In the genomic region with DNA sequence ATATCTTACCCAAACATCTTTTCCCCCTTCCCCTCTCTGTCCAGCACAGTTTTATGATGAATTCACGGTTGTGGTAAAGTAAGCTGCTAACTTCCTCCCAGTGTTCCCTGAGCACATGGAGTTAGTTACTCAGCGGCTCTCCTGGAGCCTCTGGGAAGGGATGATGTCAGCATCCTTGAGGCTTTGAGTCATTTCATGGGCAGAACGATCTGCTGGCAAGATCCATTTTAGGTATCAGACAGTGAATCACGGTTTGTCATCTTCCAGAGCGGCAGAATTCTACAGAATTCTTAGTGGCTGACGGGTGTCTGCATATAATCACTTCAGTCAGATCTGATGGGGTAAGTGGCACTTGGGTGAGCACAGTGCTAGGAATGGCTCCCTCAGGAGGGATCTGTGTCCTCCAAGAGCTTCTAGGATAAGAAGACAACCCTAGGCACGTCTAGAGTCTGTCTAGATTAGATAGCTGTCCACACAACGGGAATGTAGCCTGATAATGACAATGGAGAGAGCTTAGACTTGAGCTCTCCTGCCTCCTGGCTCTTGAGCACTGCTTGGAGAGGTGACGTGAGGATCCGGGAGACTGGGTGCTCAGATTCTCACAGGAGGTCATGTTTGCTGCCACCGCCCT, we compare ENCODE assay signal across 10 mouse cellular contexts.
A peak's percentile ranks its signal among the peaks of the same experiment; 100 is the strongest.
DNase-seq lines count a peak whose midpoint lies in the region; ATAC-seq and TF ChIP-seq lines count a peak whose summit lies in the region.
"Had no signal": no experiment of that assay in that cellular context is flagged by ENCODE, and none has a peak within 500 bp of the region (broad histone marks: within the 10 kb centered on the region; RNA-seq: fewer than 3 reads in every experiment).

No protein-coding gene starts in this region.

- peak; percentile 61 for ATAC-seq in frontal cortex, adult (ENCODE audit: low TSS enrichment)
- ATAC-seq in liver, embryonic 11.5 days (replicated peaks; ENCODE audit: low FRiP score): peak; percentile 74
- no peak for ATAC-seq in liver, postnatal 0 days
- ATAC-seq in liver, embryonic 16.5 days (ENCODE audit: low read depth): peak; percentile 51
- ATAC-seq in hindbrain, embryonic 12.5 days (ENCODE audit: low FRiP score): no peak

- peak overlapping the region; percentile 6 for H3K4me2 ChIP-seq in liver, embryonic 11.5 days
- H3K4me2 ChIP-seq in liver, postnatal 0 days (ENCODE audit: low read depth, low read length): no peak overlapping the region
- H3K4me2 ChIP-seq in liver, embryonic 16.5 days (ENCODE audit: low read depth, low read length): no peak overlapping the region
- no peak overlapping the region for H3K4me2 ChIP-seq in hindbrain, embryonic 12.5 days (replicated peaks)

- H3K36me3 ChIP-seq in liver, embryonic 11.5 days (ENCODE audit: control insufficient read depth, insufficient read depth, low read length): no peaks in the 10 kb centered on the region
- H3K36me3 ChIP-seq in liver, postnatal 0 days (replicated peaks; ENCODE audit: insufficient read depth, low read length): peaks cover 8% of the 10 kb centered on the region
- H3K36me3 ChIP-seq in liver, embryonic 16.5 days (ENCODE audit: control insufficient read depth, insufficient read depth): no peaks in the 10 kb centered on the region; the same call in 1 of the 2 replicates
- no peaks in the 10 kb centered on the region for H3K36me3 ChIP-seq in hindbrain, embryonic 12.5 days

- no peaks in the 10 kb centered on the region for H3K9me3 ChIP-seq in liver, embryonic 11.5 days (ENCODE audit: control insufficient read depth, low read length)
- no peaks in the 10 kb centered on the region for H3K9me3 ChIP-seq in liver, postnatal 0 days (ENCODE audit: low read length)
- H3K9me3 ChIP-seq in liver, embryonic 16.5 days (replicated peaks; ENCODE audit: control insufficient read depth, low read length): no peaks in the 10 kb centered on the region
- H3K9me3 ChIP-seq in hindbrain, embryonic 12.5 days (replicated peaks): no peaks in the 10 kb centered on the region

- peaks cover 87% of the 10 kb centered on the region for H3K4me1 ChIP-seq in liver, embryonic 11.5 days (replicated peaks; ENCODE audit: control insufficient read depth, insufficient read depth, low read length)
- peaks cover 86% of the 10 kb centered on the region for H3K4me1 ChIP-seq in liver, postnatal 0 days (ENCODE audit: insufficient read depth)
- peaks cover 81% of the 10 kb centered on the region for H3K4me1 ChIP-seq in liver, embryonic 16.5 days (ENCODE audit: control insufficient read depth, low read depth, low read length)
- H3K4me1 ChIP-seq in hindbrain, embryonic 12.5 days: peaks cover 70% of the 10 kb centered on the region

- no peak for DNase-seq in frontal cortex, postnatal 25 days (ENCODE audit: low spot score in 2 of 2)
- DNase-seq in liver, embryonic 11.5 days (ENCODE audit: low spot score): no peak
- DNase-seq in liver, postnatal 0 days: no peak
- DNase-seq in adrenal gland, postnatal 36 days: peak; percentile 71
- DNase-seq in left cerebral cortex, adult 11 months (ENCODE audit: low spot score): no peak
- DNase-seq: cerebellum, adult 18-20 months; layer of hippocampus, adult 9-11 months had no signal

- no peak for TF ChIP-seq CTCF in liver, postnatal 0 days (IDR thresholded peaks at IDR 0.05; ENCODE audit: low read depth)

- H3K9ac ChIP-seq in liver, embryonic 11.5 days (ENCODE audit: low read depth, low read length): no peak overlapping the region
- H3K9ac ChIP-seq in liver, postnatal 0 days (replicated peaks): no peak overlapping the region
- no peak overlapping the region for H3K9ac ChIP-seq in liver, embryonic 16.5 days (ENCODE audit: low read depth, low read length)
- no peak overlapping the region for H3K9ac ChIP-seq in hindbrain, embryonic 12.5 days

- H3K4me3 ChIP-seq in liver, embryonic 11.5 days (ENCODE audit: low read depth, low read length): no peak overlapping the region
- no peak overlapping the region for H3K4me3 ChIP-seq in liver, postnatal 0 days (ENCODE audit: low read depth, low read length)
- no peak overlapping the region for H3K4me3 ChIP-seq in liver, embryonic 16.5 days (ENCODE audit: low read depth, low read length)
- H3K4me3 ChIP-seq in hindbrain, embryonic 12.5 days: no peak overlapping the region

- no peak for TF ChIP-seq EP300 in liver, postnatal 0 days (IDR thresholded peaks at IDR 0.05; ENCODE audit: low read depth)

- no peaks in the 10 kb centered on the region for H3K27me3 ChIP-seq in liver, embryonic 11.5 days (replicated peaks; ENCODE audit: control insufficient read depth, insufficient read depth, low read length)
- H3K27me3 ChIP-seq in liver, postnatal 0 days (ENCODE audit: insufficient read depth, low read length): no peaks in the 10 kb centered on the region
- H3K27me3 ChIP-seq in liver, embryonic 16.5 days (ENCODE audit: control insufficient read depth, insufficient read depth, low read depth, low read length): no peaks in the 10 kb centered on the region
- no peaks in the 10 kb centered on the region for H3K27me3 ChIP-seq in hindbrain, embryonic 12.5 days

- WGBS in liver, embryonic 11.5 days: 34% methylated on average over 11 of the region's 11 CpGs
- WGBS in liver, postnatal 0 days (ENCODE audit: insufficient replicate concordance): 45% methylated on average over 11 of the region's 11 CpGs
- 26% methylated on average over 11 of the region's 11 CpGs for WGBS in liver, embryonic 16.5 days (ENCODE audit: insufficient replicate concordance)
- WGBS in hindbrain, embryonic 12.5 days: 70% methylated on average over 11 of the region's 11 CpGs

- H3K27ac ChIP-seq in liver, embryonic 11.5 days (ENCODE audit: low read depth, low read length): no peak overlapping the region
- no peak overlapping the region for H3K27ac ChIP-seq in liver, postnatal 0 days (ENCODE audit: low read depth)
- peak overlapping the region; percentile 29; the same call in 1 of the 2 replicates for H3K27ac ChIP-seq in liver, embryonic 16.5 days (ENCODE audit: low read length)
- H3K27ac ChIP-seq in hindbrain, embryonic 12.5 days: no peak overlapping the region

Comparison
In these comparisons a context has a peak if more than half of its experiments do, and no peak if none do; other contexts are left out.
1. ATAC-seq: peak in frontal cortex, adult (single experiment), liver, embryonic 11.5 days (single experiment) and liver, embryonic 16.5 days (single experiment); none in liver, postnatal 0 days (single experiment) and hindbrain, embryonic 12.5 days (single experiment).
2. DNase-seq: peak in adrenal gland, postnatal 36 days (2 of 2); none in frontal cortex, postnatal 25 days (0 of 2), liver, embryonic 11.5 days (single experiment), liver, postnatal 0 days (single experiment) and left cerebral cortex, adult 11 months (single experiment).